Mouse (Mus musculus): ENCODE data around the gene 1700129C05Rik.
A peak's percentile ranks its signal among the peaks of the same experiment; 100 is the strongest.

1700129C05Rik gene

GRCm38 (mm10) chr14:59142793-59143192, at the start of gene 1700129C05Rik:
1700129C05Rik (minus strand) TSS chr14:59142893.
- no peak for DNase-seq (ENCODE audit: extremely low read depth, low read depth)

GRCm38 (mm10) chr14:59186121-59186520, 43.4 kb upstream of the 1700129C05Rik start:
- DNase-seq (ENCODE audit: extremely low read depth, low read depth) = no peak

- no peak for DNase-seq (ENCODE audit: extremely low read depth, low read depth)
Observed at GRCm38 (mm10) chr14:59185514-59185913, 42.8 kb upstream of the 1700129C05Rik start.

GRCm38 (mm10) chr14:59182732-59183131, 40.0 kb upstream of the 1700129C05Rik start:
- no peak for DNase-seq (ENCODE audit: extremely low read depth, low read depth)

GRCm38 (mm10) chr14:59178649-59179048, 36.0 kb upstream of the 1700129C05Rik start, which contains the start of gene Gm5142:
Gm5142 (minus strand) TSS chr14:59178749.
- DNase-seq (ENCODE audit: extremely low read depth, low read depth) = no peak

- DNase-seq (ENCODE audit: extremely low read depth, low read depth) = no peak
Observed at GRCm38 (mm10) chr14:59157016-59157698, 14.5 kb upstream of the 1700129C05Rik start.

- no peak for DNase-seq (ENCODE audit: extremely low read depth, low read depth)
Observed at GRCm38 (mm10) chr14:59155589-59155988, 12.9 kb upstream of the 1700129C05Rik start.

GRCm38 (mm10) chr14:59114281-59114680, 28.4 kb downstream of the 1700129C05Rik start:
- peak; percentile 2 for DNase-seq (ENCODE audit: extremely low read depth, low read depth)

GRCm38 (mm10) chr14:59104006-59104605, 38.6 kb downstream of the 1700129C05Rik start:
- DNase-seq (ENCODE audit: extremely low read depth, low read depth) = no peak

GRCm38 (mm10) chr14:59093601-59094000, 49.1 kb downstream of the 1700129C05Rik start:
- DNase-seq (ENCODE audit: extremely low read depth, low read depth) = no peak

- no peak for DNase-seq (ENCODE audit: extremely low read depth, low read depth)
Observed at GRCm38 (mm10) chr14:59084396-59084795, 58.3 kb downstream of the 1700129C05Rik start.

Data from MEL-GATA-1-ER (cell line).